Comparison of ENCODE assay signal across 11 mouse cellular contexts in genomic region chr7:29468593-29468992, GRCm38 (mm10).
"Had no signal": no experiment of that assay in that cellular context is flagged by ENCODE, and none has a peak within 500 bp of the region (broad histone marks: within the 10 kb centered on the region; RNA-seq: fewer than 3 reads in every experiment).

No protein-coding gene starts in this region.

- ATAC-seq: midbrain, embryonic 16.5 days had no signal

- H3K4me3 ChIP-seq: limb, embryonic 13.5 days; midbrain, embryonic 12.5 days had no signal

- H3K9ac ChIP-seq: limb, embryonic 13.5 days; liver, embryonic 14.5 days; midbrain, embryonic 12.5 days had no signal

- DNase-seq: kidney, adult 18-20 months; kidney, postnatal 10 days; kidney, postnatal 4 days; left cerebral cortex, postnatal 4 days; lung, adult 18-20 months; thymus, adult 18-20 months; thymus, postnatal 25 days had no signal

- H3K27ac ChIP-seq: limb, embryonic 13.5 days; liver, embryonic 14.5 days; midbrain, embryonic 12.5 days had no signal

- H3K4me2 ChIP-seq: limb, embryonic 13.5 days; midbrain, embryonic 12.5 days had no signal

- H3K36me3 ChIP-seq: limb, embryonic 13.5 days; midbrain, embryonic 12.5 days had no signal

- H3K27me3 ChIP-seq: limb, embryonic 13.5 days; midbrain, embryonic 12.5 days had no signal

- H3K9me3 ChIP-seq: limb, embryonic 13.5 days; midbrain, embryonic 12.5 days had no signal
